Mouse (Mus musculus) neural tube, embryonic 11.5 days (tissue): ENCODE results near the gene Trpm3. TPM values are rescaled to one million over a fixed set of nuclear protein-coding genes. Genes with fewer than 3 reads are reported as not detected.

ENCODE experiments used
- ATAC-seq: fragments of 200-750 bp; cut with Nextera tagmentation; 2 replicates; pipeline ENCODE4 v1.8.0; 2017; ENCODE audit warnings: moderate number of reproducible peaks, mild to moderate bottlenecking, moderate TSS enrichment, moderate library complexity; ENCODE audit not compliant: insufficient read depth, low FRiP score, low TSS enrichment
- DNase-seq: peaks from one replicate; pipeline ENCODE4 v3.0.0-alpha.2; 2015; ENCODE audit warnings: low spot score
- H3K27ac ChIP-seq: fragments of 300-500 bp; sonication (generic); 2 replicates; pipeline ENCODE4 v1.5.1; 2014; ENCODE audit warnings: low read depth, mild to moderate bottlenecking, low read length
- H3K27me3 ChIP-seq: fragments of 300-500 bp; sonication (generic); 2 replicates; pipeline ENCODE4 v1.6.1; 2014; ENCODE audit warnings: mild to moderate bottlenecking, low read length, mixed read lengths; ENCODE audit not compliant: control insufficient read depth, insufficient read depth
- H3K36me3 ChIP-seq: fragments of 300-500 bp; sonication (generic); 2 replicates; pipeline ENCODE4 v1.6.1; 2014; ENCODE audit warnings: mild to moderate bottlenecking, low read length, moderate library complexity, mixed read lengths; ENCODE audit not compliant: control insufficient read depth, insufficient read depth
- H3K4me1 ChIP-seq: fragments of 300-500 bp; sonication (generic); 2 replicates; pipeline ENCODE4 v1.6.1; 2014; ENCODE audit warnings: low read length, mixed read lengths; ENCODE audit not compliant: control insufficient read depth, insufficient read depth
- H3K4me2 ChIP-seq: fragments of 300-500 bp; sonication (generic); 2 replicates; pipeline ENCODE4 v1.6.1; 2014; ENCODE audit warnings: low read depth, mild to moderate bottlenecking, moderate library complexity
- H3K4me3 ChIP-seq: fragments of 300-500 bp; sonication (generic); 2 replicates; pipeline ENCODE4 v1.5.1; 2014; ENCODE audit warnings: low read depth, low read length
- H3K9ac ChIP-seq: fragments of 300-500 bp; sonication (generic); 2 replicates; pipeline ENCODE4 v1.6.1; 2014; ENCODE audit warnings: mild to moderate bottlenecking, low read length
- H3K9me3 ChIP-seq: fragments of 300-500 bp; sonication (generic); 2 replicates; pipeline ENCODE4 v1.6.1; 2016; ENCODE audit warnings: low read length; ENCODE audit not compliant: control insufficient read depth
- WGBS: fragments of 180-500 bp; shearing (Covaris S2); extraction: QIAGEN DNeasy Blood & Tissue Kit; methylation state at CpG from one replicate; pipeline ENCODE4 v1.1.7; 2014; 5-methylcytosine and 5-hydroxymethylcytosine counted together
- polyA plus RNA-seq: library from polyadenylated mRNA; unstranded; fragments of >200 nt; fragmentation: Nextera tagmentation; extraction: Ambion mirVana; gene quantifications from 2 replicates; pipeline ENCODE4 v1.2.1, GENCODE M21; 2014

Gene Trpm3
- polyA plus RNA-seq, 1 experiment from 2014 or later, result 0.80 TPM

DNA sequence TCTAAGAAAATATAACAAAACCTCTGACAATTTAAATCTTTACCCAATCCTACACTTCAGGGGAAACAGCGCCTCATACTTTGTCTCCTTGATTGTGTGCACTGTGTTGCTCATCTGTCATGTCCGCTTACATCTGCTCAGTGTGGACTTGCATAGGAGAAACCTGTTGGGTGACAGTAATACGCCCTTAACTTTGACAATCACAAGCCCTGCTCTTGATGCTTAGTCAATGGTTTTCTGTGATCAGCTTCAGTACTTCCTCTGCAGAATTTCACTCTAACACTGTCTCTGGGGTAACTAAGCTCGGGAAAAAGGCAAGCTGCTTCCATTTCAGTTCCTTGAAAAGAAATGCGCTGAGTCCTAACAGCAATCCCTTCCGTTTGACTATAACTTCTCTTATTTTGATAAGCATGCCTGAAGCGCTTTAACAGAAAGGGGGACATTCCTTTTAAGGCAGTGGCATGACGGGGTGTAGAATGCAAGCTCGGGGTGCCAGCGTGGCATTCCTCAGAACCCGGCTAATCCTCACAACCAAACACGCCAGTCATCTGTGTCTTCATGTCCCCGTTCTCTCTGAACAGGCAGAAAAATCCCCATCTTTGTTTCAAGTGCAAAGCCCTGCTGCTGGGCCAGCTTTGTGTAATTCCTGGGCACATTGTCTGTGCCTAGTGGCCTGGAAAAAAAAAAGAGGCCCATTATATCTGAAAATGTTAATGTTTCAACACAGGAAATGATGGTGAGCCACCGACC is 517.8 kb downstream of the Trpm3 start:
- Histone ChIP-seq H3K4me2 (no peak overlapping the region), H3K9ac (no peak overlapping the region), H3K36me3 (no peaks in the 10 kb centered on the region), H3K4me1 (no peaks in the 10 kb centered on the region), H3K27me3 (no peaks in the 10 kb centered on the region), H3K4me3 (no peak overlapping the region), H3K27ac (no peak overlapping the region), H3K9me3 (no peaks in the 10 kb centered on the region)
- ATAC-seq, result peak; percentile 38; the same call in 1 of the 2 replicates
- WGBS, result 66% methylated on average over 14 of the region's 14 CpGs
- no peak for DNase-seq

DNA sequence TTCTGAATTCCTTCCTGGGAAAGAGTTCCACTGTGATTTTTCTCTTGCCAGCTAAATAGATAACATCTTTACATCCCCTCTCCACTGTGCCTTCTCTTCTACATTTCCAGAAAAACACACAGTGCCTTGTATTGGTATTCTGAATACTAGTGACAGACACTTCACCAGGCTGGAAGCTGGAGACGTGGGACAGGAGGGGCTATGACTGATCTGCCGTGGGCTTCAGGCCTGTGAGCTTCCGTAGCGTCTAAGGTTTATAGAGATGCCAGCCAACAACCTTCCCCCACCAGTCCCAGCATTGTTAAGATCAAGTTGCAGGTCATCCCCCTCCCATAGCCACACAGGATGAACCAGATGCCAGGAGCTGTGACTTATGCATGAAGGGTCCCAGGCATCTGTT is 518.4 kb downstream of the Trpm3 start:
- 61% methylated on average over 4 of the region's 4 CpGs for WGBS
- ATAC-seq (no peak), DNase-seq (no peak)
- no peaks in the 10 kb centered on the region for H3K36me3 ChIP-seq
- H3K4me1 ChIP-seq, result no peaks in the 10 kb centered on the region
- no peaks in the 10 kb centered on the region for H3K9me3 ChIP-seq
- no peak overlapping the region for H3K27ac ChIP-seq
- H3K27me3 ChIP-seq, result no peaks in the 10 kb centered on the region
- no peak overlapping the region for H3K9ac ChIP-seq
- no peak overlapping the region for H3K4me2 ChIP-seq
- no peak overlapping the region for H3K4me3 ChIP-seq

DNA sequence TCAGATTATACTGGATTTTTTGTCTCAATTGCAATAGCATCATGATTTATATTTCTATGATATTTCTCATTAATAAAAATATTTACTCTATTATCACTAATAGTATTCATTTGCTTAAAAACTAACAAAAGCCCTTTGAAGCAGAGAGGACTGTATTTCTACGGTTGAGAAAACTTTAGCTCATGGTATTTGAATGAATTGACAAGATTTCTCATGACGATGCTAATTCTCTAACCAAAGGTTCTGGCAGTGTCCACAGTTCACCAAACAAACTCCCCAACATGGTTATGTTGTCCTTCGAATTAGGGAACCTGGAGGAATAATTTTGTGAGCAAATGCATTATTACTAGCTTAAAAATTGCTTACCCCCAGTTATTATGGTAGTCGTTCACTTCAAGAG is 526.6 kb downstream of the Trpm3 start:
- H3K27me3 ChIP-seq, result no peaks in the 10 kb centered on the region
- ATAC-seq, result no peak
- H3K36me3 ChIP-seq, result no peaks in the 10 kb centered on the region
- no peak overlapping the region for H3K27ac ChIP-seq
- H3K9ac ChIP-seq, result no peak overlapping the region
- H3K9me3 ChIP-seq, result no peaks in the 10 kb centered on the region
- no peaks in the 10 kb centered on the region for H3K4me1 ChIP-seq
- H3K4me3 ChIP-seq, result no peak overlapping the region
- WGBS, result 89% methylated on average over 4 of the region's 4 CpGs
- no peak for DNase-seq
- no peak overlapping the region for H3K4me2 ChIP-seq

DNA sequence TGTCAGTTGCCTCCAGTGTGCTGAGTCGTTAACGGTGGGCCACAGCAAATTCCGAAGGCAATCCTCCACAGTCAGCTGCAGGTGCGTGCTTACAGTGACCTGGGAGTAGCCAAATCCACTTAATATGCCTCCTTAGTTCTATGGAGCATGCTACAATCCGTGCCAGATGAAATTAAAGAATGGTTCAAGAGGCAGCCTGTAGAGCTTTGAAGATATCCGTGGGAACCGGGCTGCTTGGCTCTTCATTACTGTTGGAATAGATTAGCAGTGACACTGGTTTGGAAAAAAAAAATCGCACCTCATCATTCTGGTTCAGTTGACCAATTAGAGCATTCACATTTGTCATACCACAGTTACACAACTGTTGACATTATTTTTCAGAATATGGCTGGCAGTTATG is 531.4 kb downstream of the Trpm3 start:
- Histone ChIP-seq H3K4me3 (no peak overlapping the region), H3K4me1 (no peaks in the 10 kb centered on the region), H3K4me2 (no peak overlapping the region), H3K36me3 (no peaks in the 10 kb centered on the region), H3K9me3 (no peaks in the 10 kb centered on the region), H3K27ac (no peak overlapping the region), H3K9ac (no peak overlapping the region), H3K27me3 (no peaks in the 10 kb centered on the region)
- WGBS, result 89% methylated on average over 8 of the region's 8 CpGs
- no peak for DNase-seq
- ATAC-seq, result no peak

DNA sequence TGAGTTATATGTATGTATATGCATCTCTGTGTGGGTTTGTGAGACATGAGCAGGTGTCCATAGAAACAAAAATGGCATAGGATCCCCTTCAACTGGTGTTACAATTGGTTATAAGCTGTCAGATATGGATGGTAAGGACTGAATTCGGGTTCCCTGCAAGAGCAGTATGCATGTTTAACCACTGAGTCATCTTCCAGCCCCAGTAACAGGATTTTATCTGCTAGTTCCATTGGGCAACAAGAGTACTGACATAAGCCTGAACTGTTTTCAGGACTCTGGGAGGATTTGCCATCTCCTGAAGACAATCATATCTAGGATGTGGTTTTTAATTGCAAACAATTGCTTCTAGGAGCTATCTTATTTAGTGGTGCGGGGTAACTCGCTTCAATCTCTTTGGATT is 534.0 kb downstream of the Trpm3 start:
- ATAC-seq (no peak), DNase-seq (no peak)
- Histone ChIP-seq H3K27me3 (no peaks in the 10 kb centered on the region), H3K9me3 (no peaks in the 10 kb centered on the region), H3K4me2 (no peak overlapping the region), H3K36me3 (no peaks in the 10 kb centered on the region), H3K4me1 (no peaks in the 10 kb centered on the region), H3K4me3 (no peak overlapping the region), H3K9ac (no peak overlapping the region), H3K27ac (no peak overlapping the region)
- 78% methylated on average over 3 of the region's 3 CpGs for WGBS

DNA sequence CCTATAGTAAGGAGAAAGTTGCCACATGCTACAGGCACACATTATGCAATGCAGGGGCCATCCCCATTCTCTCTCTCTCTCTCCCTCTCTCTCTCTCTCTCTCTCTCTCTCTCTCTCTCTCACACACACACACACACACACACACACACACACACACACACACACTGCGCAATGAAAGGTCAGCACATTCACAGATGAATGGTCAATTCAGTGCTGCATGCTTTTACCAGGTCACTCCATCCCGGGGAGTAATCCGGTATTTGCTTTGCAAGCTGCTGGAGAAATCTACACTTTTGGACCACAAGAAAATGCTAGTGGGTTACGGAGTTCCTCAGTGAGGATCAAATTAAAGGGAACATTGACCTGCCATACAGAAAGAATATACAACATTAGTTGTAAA is 537.4 kb downstream of the Trpm3 start:
- WGBS, result 84% methylated on average over 4 of the region's 4 CpGs
- H3K4me1 ChIP-seq, result no peaks in the 10 kb centered on the region
- H3K9me3 ChIP-seq, result no peaks in the 10 kb centered on the region
- DNase-seq, result no peak
- ATAC-seq, result no peak
- no peak overlapping the region for H3K4me3 ChIP-seq
- no peaks in the 10 kb centered on the region for H3K36me3 ChIP-seq
- H3K27me3 ChIP-seq, result no peaks in the 10 kb centered on the region
- H3K4me2 ChIP-seq, result no peak overlapping the region
- H3K27ac ChIP-seq, result no peak overlapping the region
- H3K9ac ChIP-seq, result no peak overlapping the region

DNA sequence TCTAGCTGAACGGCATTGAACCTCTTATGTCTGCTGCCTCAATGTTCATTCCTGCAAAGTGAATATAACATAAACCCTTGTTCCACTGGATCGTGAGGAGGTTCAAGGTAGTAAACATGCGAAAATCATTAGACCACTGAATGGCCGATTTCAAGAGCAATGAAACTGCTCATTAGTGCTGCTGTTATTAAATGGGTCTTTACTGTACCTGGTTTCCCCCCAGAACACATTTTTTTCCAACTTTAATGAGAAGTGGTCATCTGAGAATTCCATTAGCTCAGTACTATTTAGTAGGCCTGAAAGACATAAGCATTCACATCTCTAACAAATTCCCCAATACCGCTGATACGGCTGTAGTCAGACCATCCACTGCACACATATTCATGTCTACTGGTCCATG is 543.4 kb downstream of the Trpm3 start:
- DNase-seq (no peak), ATAC-seq (no peak)
- Histone ChIP-seq H3K4me3 (no peak overlapping the region), H3K36me3 (no peaks in the 10 kb centered on the region), H3K4me1 (no peaks in the 10 kb centered on the region), H3K4me2 (no peak overlapping the region), H3K27me3 (no peaks in the 10 kb centered on the region), H3K9ac (no peak overlapping the region), H3K27ac (no peak overlapping the region), H3K9me3 (no peaks in the 10 kb centered on the region)
- WGBS, result 92% methylated on average over 6 of the region's 6 CpGs

DNA sequence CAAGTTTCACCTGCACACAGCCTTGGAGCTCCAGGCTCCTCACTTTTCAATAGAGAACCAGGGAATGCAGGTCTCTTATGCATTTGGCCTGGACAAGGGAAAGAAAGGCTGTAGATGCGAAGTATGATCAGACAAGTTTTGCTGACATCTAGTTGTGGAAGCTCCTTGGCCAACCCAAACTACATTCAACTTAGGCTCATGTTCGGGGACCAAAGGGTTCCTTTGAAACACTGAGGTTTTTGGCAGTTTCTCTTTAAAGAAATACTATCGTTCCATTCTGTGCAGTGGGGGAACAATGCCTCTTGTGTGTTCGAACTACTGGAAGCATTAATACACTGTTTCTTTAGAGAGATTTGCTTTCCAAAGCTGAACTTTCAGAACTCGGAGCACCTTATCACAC is 553.1 kb downstream of the Trpm3 start:
- no peak overlapping the region for H3K4me2 ChIP-seq
- no peaks in the 10 kb centered on the region for H3K4me1 ChIP-seq
- H3K9me3 ChIP-seq, result no peaks in the 10 kb centered on the region
- H3K4me3 ChIP-seq, result no peak overlapping the region
- no peak overlapping the region for H3K27ac ChIP-seq
- no peak overlapping the region for H3K9ac ChIP-seq
- 80% methylated on average over 5 of the region's 5 CpGs for WGBS
- no peak for DNase-seq
- H3K36me3 ChIP-seq, result no peaks in the 10 kb centered on the region
- H3K27me3 ChIP-seq, result no peaks in the 10 kb centered on the region
- ATAC-seq, result no peak

DNA sequence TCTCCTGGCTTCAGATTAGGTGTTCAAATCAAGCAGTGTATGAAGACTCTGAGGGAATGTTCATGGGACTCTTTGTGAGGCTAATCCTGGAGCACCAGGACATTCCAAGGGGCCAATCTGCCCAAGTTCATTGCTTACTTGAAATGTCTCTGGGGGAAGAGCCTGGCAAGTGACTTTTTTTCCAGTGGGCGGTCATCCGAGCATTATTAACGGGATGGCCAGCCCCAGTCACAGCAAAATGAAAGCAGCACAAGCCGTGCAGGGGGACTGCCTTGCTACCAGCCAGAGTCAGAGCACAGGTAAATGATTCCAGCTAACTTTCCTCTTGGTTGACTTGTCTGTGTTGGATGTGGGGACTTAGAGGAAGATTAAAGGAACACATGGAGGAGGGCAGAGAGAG is 553.7 kb downstream of the Trpm3 start:
- 52% methylated on average over 4 of the region's 4 CpGs for WGBS
- no peak overlapping the region for H3K9ac ChIP-seq

More for the DNA sequence above, 553.7 kb downstream of the Trpm3 start:
- ATAC-seq (no peak), DNase-seq (no peak)
- no peak overlapping the region for H3K4me3 ChIP-seq
- H3K36me3 ChIP-seq, result no peaks in the 10 kb centered on the region
- no peak overlapping the region for H3K4me2 ChIP-seq
- no peaks in the 10 kb centered on the region for H3K4me1 ChIP-seq
- H3K27ac ChIP-seq, result no peak overlapping the region
- H3K27me3 ChIP-seq, result no peaks in the 10 kb centered on the region
- no peaks in the 10 kb centered on the region for H3K9me3 ChIP-seq
